Mouse (Mus musculus) liver, embryonic 15.5 days (tissue): Measurements from ENCODE around the gene Zfp609. TPM values are rescaled to one million over a fixed set of nuclear protein-coding genes. Genes with fewer than 3 reads are reported as not detected.

Source experiments
- ATAC-seq: fragments of 200-750 bp; cut with Nextera tagmentation; 2 replicates; pipeline ENCODE4 v1.8.0; 2017; ENCODE audit warnings: moderate number of reproducible peaks, mild to moderate bottlenecking, moderate library complexity; ENCODE audit not compliant: insufficient read depth
- H3K27ac ChIP-seq: fragments of 300-500 bp; sonication (generic); replicated peaks from 2 replicates; pipeline ENCODE4 v1.5.1; 2015; ENCODE audit warnings: mild to moderate bottlenecking, inconsistent platforms
- H3K27me3 ChIP-seq: fragments of 300-500 bp; sonication (generic); 2 replicates; pipeline ENCODE4 v1.6.1; 2015; ENCODE audit warnings: mild to moderate bottlenecking, inconsistent platforms
- H3K36me3 ChIP-seq: fragments of 300-500 bp; sonication (generic); replicated peaks from 2 replicates; pipeline ENCODE4 v1.6.1; 2015; ENCODE audit warnings: moderate library complexity, mild to moderate bottlenecking, inconsistent platforms
- H3K4me1 ChIP-seq: fragments of 300-500 bp; sonication (generic); replicated peaks from 2 replicates; pipeline ENCODE4 v1.6.1; 2015; ENCODE audit warnings: inconsistent platforms
- H3K4me2 ChIP-seq: fragments of 300-500 bp; sonication (generic); 2 replicates; pipeline ENCODE4 v1.6.1; 2015; ENCODE audit warnings: moderate library complexity, mild to moderate bottlenecking, inconsistent platforms
- H3K4me3 ChIP-seq: fragments of 300-500 bp; sonication (generic); replicated peaks from 2 replicates; pipeline ENCODE4 v1.5.1; 2015; ENCODE audit warnings: mild to moderate bottlenecking, inconsistent platforms
- H3K9ac ChIP-seq: fragments of 300-500 bp; sonication (generic); 2 replicates; pipeline ENCODE4 v1.6.1; 2015; ENCODE audit warnings: moderate library complexity, mild to moderate bottlenecking, inconsistent platforms
- H3K9me3 ChIP-seq: fragments of 300-500 bp; sonication (generic); replicated peaks from 2 replicates; pipeline ENCODE4 v1.6.1; 2016; ENCODE audit warnings: inconsistent platforms
- WGBS: fragments of 180-500 bp; shearing (Covaris S2); methylation state at CpG from one replicate; pipeline ENCODE4 v1.1.7; 2015; ENCODE audit warnings: mixed read lengths; ENCODE audit not compliant: insufficient replicate concordance; 5-methylcytosine and 5-hydroxymethylcytosine counted together
- polyA plus RNA-seq: library from polyadenylated mRNA; unstranded; fragments of >200 nt; fragmentation: Nextera tagmentation; extraction: Ambion mirVana; gene quantifications from 2 replicates; pipeline ENCODE4 v1.2.1, GENCODE M21; 2015

The Zfp609 gene
- polyA plus RNA-seq = 1.6 and 2.0 TPM in 2 replicates

DNA sequence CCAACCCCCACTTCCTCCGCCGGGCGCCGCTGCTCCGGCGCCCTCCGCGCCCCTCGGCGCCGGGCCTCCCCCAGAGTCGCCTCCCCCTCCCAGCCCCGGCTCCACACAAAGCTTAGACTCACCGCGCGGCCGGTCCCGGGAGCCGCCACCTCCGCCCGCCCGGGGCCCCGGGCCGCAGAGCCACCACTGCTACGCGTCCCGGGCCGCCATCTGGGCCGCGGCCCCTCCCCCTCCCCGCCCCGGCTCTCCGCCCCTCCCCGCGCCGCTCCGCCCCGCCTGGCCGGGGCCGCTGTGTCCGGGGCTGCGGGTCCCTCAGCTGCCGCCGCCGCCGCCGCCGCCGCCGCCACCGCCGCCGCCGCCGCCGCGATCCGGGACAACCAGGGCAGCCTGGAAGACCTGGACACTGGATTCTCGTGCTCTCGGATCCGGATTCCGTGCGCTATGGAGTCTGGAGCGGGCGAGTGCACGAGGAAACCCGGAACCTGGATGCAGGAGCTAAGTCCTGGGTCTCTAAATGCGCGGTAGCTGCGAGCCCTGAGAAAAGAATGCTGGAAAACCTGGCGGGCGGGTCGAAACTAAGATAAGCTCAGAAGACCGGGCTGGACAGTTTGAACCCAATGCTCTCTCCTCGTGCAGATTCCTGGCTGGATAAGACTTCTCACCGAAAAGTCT lies at the start of gene Zfp609:
Zfp609 (minus strand) TSS at position 221 of the 672 bp plus-strand sequence.
- Histone ChIP-seq H3K4me1 (peaks cover 60% of the 10 kb centered on the region), H3K9ac (peak within 1 kb of the TSS; percentile 87), H3K4me3 (peak within 1 kb of the TSS; percentile 87), H3K27me3 (no peaks in the 10 kb centered on the region), H3K4me2 (peak within 1 kb of the TSS; percentile 92), H3K27ac (peak within 1 kb of the TSS; percentile 94), H3K36me3 (no peaks in the 10 kb centered on the region), H3K9me3 (no peaks in the 10 kb centered on the region)
- peak; percentile 84 for ATAC-seq
- under 1% methylated on average over 75 of the region's 76 CpGs for WGBS

DNA sequence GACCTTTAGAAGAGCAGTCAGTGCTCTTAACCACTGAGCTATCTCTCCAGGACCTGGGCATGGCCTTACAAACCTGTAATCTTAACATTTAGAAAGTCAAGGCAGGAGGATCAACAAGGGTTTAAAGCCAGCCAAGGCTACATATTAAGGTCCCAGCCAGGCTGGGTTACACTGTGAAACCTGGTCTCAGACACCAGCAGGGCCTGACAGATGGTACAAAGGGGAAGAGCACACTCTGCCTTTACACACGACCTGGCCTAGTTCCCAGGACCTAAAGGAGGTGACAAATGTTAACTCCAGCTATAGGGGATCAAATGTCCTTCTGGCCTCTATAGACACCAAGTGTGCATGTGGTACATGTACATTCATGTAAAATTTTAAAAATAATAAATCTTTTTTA lies 32.3 kb upstream of the Zfp609 start:
- H3K9me3 ChIP-seq = no peaks in the 10 kb centered on the region
- 34% methylated on average over 1 of the region's 1 CpGs for WGBS
- H3K36me3 ChIP-seq = peaks cover 49% of the 10 kb centered on the region
- H3K9ac ChIP-seq = no peak overlapping the region
- H3K4me1 ChIP-seq = no peaks in the 10 kb centered on the region
- no peak for ATAC-seq
- no peak overlapping the region for H3K4me3 ChIP-seq
- no peak overlapping the region for H3K4me2 ChIP-seq
- no peaks in the 10 kb centered on the region for H3K27me3 ChIP-seq
- no peak overlapping the region for H3K27ac ChIP-seq

DNA sequence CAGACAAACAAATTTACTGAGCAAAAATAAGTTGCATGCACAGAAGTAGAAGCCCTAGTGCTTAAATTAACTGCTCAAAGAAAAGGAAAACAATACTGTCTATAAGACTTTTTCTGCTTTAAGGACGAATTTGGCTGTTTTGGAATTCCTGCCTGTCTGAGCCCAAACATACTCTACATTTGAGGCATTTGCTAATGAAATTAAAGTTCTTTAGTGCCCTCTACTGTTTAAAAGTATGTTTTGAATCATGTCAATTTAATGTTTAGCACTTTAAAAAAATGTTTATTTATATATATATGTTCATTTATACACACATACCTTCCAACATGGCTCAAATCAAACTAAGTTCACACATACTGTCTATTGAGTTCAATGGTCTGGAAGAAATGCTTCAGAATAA lies 22.8 kb upstream of the Zfp609 start:
- Histone ChIP-seq H3K9me3 (no peaks in the 10 kb centered on the region), H3K9ac (no peak overlapping the region), H3K4me3 (no peak overlapping the region), H3K27ac (no peak overlapping the region), H3K36me3 (peaks cover 24% of the 10 kb centered on the region), H3K4me1 (peaks cover 5% of the 10 kb centered on the region; the same call in 1 of the 2 replicates), H3K4me2 (no peak overlapping the region), H3K27me3 (no peaks in the 10 kb centered on the region)
- WGBS = 24% methylated on average over 1 of the region's 1 CpGs
- ATAC-seq = no peak

DNA sequence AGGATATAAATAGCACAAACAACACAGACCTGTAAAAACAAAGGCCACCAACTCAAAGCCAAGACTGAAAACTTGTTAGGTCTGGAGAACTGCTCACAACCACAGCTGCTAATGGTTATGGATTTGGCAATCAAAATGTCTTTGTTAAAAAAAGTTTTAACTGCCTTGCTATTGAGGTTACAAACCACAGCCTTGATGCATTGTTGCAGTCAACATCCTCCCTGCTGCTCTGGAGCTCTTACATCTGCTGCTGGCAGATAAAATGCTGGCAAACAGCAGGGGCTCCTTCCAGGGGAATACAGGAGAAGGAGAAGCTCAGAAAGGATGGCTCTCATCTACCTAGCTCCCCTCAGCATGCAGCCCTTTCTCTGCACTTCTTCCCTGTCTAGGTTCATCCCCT lies 20.8 kb upstream of the Zfp609 start:
- no peak for ATAC-seq
- no peaks in the 10 kb centered on the region for H3K27me3 ChIP-seq
- H3K9me3 ChIP-seq = no peaks in the 10 kb centered on the region
- H3K4me2 ChIP-seq = no peak overlapping the region
- H3K36me3 ChIP-seq = peaks cover 9% of the 10 kb centered on the region
- no peak overlapping the region for H3K4me3 ChIP-seq
- peaks cover 8% of the 10 kb centered on the region; the same call in 1 of the 2 replicates for H3K4me1 ChIP-seq
- H3K27ac ChIP-seq = no peak overlapping the region
- no peak overlapping the region for H3K9ac ChIP-seq

DNA sequence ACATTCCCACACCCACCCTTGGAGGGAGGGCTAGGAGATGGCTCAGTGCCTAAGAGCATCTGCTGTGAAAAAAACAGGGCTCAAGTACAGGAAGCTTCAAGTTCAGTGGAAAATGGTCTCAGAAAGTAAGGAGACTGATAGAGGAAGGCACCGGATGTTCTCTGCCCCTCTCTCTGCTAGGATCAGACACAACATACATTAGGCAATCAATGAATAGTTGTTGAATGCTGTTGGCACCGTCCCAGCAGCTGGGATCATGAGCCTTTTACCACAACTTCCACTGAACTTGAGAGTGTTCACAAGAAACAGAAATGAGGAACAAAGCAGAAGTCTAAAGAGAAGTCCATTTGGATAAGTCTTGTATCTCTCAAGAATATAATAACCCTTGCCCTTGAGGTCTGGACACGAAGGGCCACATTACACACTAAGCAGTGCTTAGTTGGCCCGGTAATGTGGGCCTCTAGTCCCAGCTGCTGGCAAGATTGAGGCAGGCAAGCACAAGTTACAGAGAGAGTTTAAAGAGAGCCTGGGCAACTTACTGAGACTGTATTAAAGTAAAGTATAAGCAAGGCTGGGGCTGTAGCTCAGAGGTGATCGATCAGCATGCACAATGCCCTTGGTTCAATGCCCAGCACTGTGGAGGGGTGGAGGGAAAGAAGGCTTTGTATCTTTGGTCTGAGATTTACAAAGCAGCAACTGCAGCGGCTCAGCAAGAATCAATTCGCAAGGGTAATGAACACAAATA lies 17.2 kb upstream of the Zfp609 start:
- H3K27ac ChIP-seq = peak overlapping the region; percentile 14; the same call in 1 of the 2 replicates
- WGBS = 64% methylated on average over 7 of the region's 7 CpGs
- H3K9me3 ChIP-seq = no peaks in the 10 kb centered on the region
- peaks cover 8% of the 10 kb centered on the region; the same call in 1 of the 2 replicates for H3K4me1 ChIP-seq
- no peak overlapping the region for H3K9ac ChIP-seq
- H3K36me3 ChIP-seq = no peaks in the 10 kb centered on the region
- ATAC-seq = no peak
- H3K4me2 ChIP-seq = no peak overlapping the region
- no peaks in the 10 kb centered on the region for H3K27me3 ChIP-seq
- H3K4me3 ChIP-seq = no peak overlapping the region

DNA sequence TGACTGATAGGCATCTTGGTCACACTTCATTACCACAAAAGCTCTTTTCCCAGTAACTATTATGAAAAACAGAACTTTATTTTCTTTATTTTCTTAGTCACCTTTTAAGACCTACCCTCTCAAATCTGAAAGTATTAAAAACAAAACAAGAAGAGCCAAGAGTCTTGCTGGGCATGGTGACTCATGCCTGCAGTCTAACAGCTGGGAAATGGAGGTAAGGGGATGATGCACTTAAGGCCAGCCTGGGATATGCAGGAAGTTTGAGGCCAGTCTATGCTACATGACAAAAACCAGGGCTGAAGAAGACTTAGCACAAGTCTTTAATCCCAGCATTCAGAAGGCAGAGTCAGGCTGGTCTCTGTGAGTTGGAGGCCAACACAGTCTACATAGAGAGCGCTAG lies 12.5 kb upstream of the Zfp609 start:
- Histone ChIP-seq H3K4me3 (no peak overlapping the region), H3K4me2 (no peak overlapping the region), H3K4me1 (0 out of 2 replicates have a peak, but pooled peaks cover 2% of the 10 kb centered on the region), H3K27me3 (no peaks in the 10 kb centered on the region), H3K9me3 (no peaks in the 10 kb centered on the region), H3K9ac (no peak overlapping the region), H3K27ac (no peak overlapping the region), H3K36me3 (peaks cover 11% of the 10 kb centered on the region; the same call in 1 of the 2 replicates)
- WGBS = 93% methylated on average over 1 of the region's 1 CpGs
- no peak for ATAC-seq

- H3K4me1 ChIP-seq = peaks cover 4% of the 10 kb centered on the region; the same call in 1 of the 2 replicates
- no peak overlapping the region for H3K4me3 ChIP-seq
- no peak overlapping the region for H3K9ac ChIP-seq
- no peak for ATAC-seq
- no peak overlapping the region for H3K4me2 ChIP-seq
- no peak overlapping the region for H3K27ac ChIP-seq
- H3K36me3 ChIP-seq = peaks cover 13% of the 10 kb centered on the region; the same call in 1 of the 2 replicates
- no peaks in the 10 kb centered on the region for H3K27me3 ChIP-seq
- no peaks in the 10 kb centered on the region for H3K9me3 ChIP-seq
Measured at GRCm38 (mm10) chr9:65836916-65837315, 9.6 kb upstream of the Zfp609 start.

DNA sequence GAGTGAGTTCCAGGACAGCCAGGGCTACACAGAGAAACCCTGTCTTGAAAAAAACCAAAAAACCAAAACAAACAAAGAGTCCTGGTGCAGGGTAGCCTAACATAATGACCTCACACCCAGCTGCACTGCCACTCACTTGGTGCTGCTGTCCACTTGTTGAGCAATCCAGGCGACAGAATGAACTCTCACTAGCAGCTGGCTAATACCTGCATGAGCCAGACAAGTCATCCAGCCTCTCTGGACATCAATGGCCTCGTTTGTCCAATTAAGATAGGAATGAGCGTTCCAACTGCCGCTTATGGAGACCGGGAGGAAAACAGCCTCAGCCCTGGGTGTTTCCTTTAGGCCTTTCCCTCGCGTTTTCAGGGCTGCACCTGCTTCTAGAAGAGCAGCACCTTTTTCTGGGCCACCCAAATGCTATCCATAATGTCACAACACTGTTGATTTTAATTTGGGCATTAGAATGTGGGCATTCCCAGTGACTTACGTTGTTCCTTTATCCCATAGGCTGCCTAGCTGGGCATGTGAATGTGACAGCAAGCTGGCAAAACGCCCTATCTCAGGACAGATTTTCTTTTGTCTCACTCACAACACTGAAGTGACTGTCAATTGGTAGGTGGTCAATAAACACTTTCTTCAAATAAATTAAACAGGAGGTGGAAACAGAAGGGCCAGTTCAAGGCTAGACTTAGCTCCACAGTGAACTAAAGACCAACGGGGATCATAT lies 7.4 kb upstream of the Zfp609 start:
- Histone ChIP-seq H3K4me2 (no peak overlapping the region), H3K36me3 (peaks cover 13% of the 10 kb centered on the region; the same call in 1 of the 2 replicates), H3K27me3 (no peaks in the 10 kb centered on the region), H3K9me3 (no peaks in the 10 kb centered on the region), H3K9ac (no peak overlapping the region), H3K4me3 (no peak overlapping the region), H3K4me1 (peaks cover 12% of the 10 kb centered on the region), H3K27ac (no peak overlapping the region)
- ATAC-seq = peak; percentile 57
- WGBS = 74% methylated on average over 10 of the region's 10 CpGs

- Histone ChIP-seq H3K4me1 (peaks cover 15% of the 10 kb centered on the region), H3K9me3 (no peaks in the 10 kb centered on the region), H3K27ac (no peak overlapping the region), H3K9ac (no peak overlapping the region), H3K4me3 (no peak overlapping the region), H3K4me2 (no peak overlapping the region), H3K36me3 (peaks cover 12% of the 10 kb centered on the region; the same call in 1 of the 2 replicates), H3K27me3 (no peaks in the 10 kb centered on the region)
- ATAC-seq = no peak
Measured at GRCm38 (mm10) chr9:65833640-65834039, 6.3 kb upstream of the Zfp609 start.

- no peak overlapping the region for H3K4me2 ChIP-seq
- no peak overlapping the region for H3K9ac ChIP-seq
- no peak overlapping the region for H3K4me3 ChIP-seq
- ATAC-seq = no peak
- peaks cover 19% of the 10 kb centered on the region for H3K4me1 ChIP-seq
- no peaks in the 10 kb centered on the region for H3K9me3 ChIP-seq
- no peak overlapping the region for H3K27ac ChIP-seq
- H3K27me3 ChIP-seq = no peaks in the 10 kb centered on the region
- 79% methylated on average over 2 of the region's 2 CpGs for WGBS
- H3K36me3 ChIP-seq = peaks cover 8% of the 10 kb centered on the region; the same call in 1 of the 2 replicates
Measured at GRCm38 (mm10) chr9:65833230-65833629, 5.9 kb upstream of the Zfp609 start.

GRCm38 (mm10) chr9:65832041-65832440 lies 4.7 kb upstream of the Zfp609 start:
- peaks cover 5% of the 10 kb centered on the region; the same call in 1 of the 2 replicates for H3K36me3 ChIP-seq
- H3K4me3 ChIP-seq = no peak overlapping the region
- 60% methylated on average over 2 of the region's 2 CpGs for WGBS
- no peak overlapping the region for H3K9ac ChIP-seq
- no peaks in the 10 kb centered on the region for H3K9me3 ChIP-seq
- no peaks in the 10 kb centered on the region for H3K27me3 ChIP-seq
- peaks cover 25% of the 10 kb centered on the region for H3K4me1 ChIP-seq
- ATAC-seq = no peak
- 0 out of 2 replicates have a peak overlapping the region, but pooled peaks have one; percentile 3 for H3K4me2 ChIP-seq
- no peak overlapping the region for H3K27ac ChIP-seq
